Mouse (Mus musculus): ENCODE measurements around the gene Foxc2.

Foxc2 gene

GRCm38 (mm10) chr8:121115948-121116347 lies at the start of gene Foxc2:
Gene Foxc2 (plus strand): TSS chr8:121116171.
- DNase-seq (ENCODE audit: low spot score in 2 of 2), result peak; percentile 50 to 64

GRCm38 (mm10) chr8:121071454-121071853 lies 44.5 kb upstream of the Foxc2 start:
- DNase-seq (ENCODE audit: low spot score in 2 of 2), result no peak

DNA sequence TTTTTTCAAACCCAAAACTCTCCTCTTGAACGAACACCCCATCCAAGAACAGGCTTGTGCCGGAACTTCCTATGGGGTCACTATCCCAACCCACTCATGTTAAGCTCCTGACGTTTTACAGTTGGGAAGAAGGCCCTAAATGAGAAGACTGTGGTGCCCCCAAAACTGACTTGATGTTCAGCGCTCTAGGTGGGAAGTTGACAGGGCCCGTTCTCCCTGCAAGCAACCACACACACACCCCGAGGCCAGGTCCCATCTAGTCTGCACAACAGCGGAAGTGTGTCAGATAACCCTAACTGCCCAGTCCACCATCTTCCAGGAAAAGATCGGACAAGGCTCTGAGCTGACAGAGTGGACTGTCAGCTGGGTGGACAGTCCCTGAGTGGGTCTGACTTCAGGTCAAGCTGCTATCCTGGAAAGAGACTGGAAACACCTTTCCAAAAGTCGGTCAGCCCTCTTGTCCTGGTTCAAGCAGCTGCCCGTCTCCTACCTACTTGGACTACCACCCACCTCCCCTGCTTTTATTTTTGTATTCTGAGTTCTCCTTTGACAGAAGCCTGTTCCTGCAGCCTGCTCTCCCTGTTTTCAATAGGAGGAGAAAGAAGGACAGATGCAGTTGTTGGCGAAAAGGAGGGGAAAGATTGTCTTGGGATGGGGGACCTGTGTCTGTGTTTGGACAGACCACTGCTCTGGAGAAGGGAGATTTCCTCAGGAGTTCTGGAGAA lies 43.4 kb upstream of the Foxc2 start:
- DNase-seq (ENCODE audit: low spot score in 2 of 2), result no peak

DNA sequence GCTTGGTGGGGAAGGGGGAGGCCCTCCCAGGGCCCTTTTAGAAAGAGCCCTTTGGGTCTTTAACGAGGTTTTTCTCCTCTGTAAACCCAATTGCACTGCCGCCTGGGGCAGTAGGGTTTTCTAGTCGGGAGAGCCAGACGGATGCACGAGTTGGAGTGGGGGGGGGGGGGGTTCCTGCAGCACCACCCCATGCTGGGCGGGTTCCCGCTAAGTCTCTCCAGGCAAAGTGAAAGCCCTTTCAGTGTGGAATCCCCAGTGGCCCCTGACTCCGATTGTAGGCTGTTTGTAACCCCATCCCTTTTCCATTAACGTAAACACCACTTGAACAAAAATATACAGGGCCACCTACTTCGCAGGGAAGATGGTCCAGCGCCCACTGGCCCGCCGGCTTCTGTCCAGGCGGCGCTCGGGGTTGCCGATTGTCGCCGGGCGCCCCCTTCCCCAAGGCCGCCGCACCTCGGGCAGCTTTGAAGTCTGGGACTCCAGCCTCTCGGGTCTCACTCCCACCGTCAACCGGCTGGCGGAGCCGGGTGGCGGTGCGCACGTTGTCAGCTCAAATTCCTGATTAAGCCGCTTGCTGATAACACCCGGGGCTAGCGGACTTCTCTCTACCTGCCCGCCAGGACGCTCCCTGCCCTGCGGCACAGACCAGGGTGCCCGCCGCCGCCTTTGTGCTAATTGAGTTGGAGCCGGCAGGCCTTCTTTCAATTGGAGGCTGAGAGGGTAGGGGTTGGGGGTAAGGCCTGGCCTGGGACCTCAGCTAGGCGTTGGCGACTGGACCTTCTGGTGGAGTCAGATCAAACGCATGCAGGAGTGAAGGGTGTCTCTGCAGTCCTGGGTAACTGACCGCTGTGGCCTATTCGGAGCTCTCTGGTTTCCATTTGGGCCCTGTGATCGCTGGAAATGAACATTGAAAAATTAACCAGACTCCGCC lies 42.5 kb upstream of the Foxc2 start:
- DNase-seq (ENCODE audit: low spot score in 2 of 2), result no peak

GRCm38 (mm10) chr8:121074108-121074847 lies 41.7 kb upstream of the Foxc2 start:
- DNase-seq (ENCODE audit: low spot score in 2 of 2), result no peak

- no peak for DNase-seq (ENCODE audit: low spot score in 2 of 2)
Observed at GRCm38 (mm10) chr8:121074848-121075145, 41.2 kb upstream of the Foxc2 start.

DNA sequence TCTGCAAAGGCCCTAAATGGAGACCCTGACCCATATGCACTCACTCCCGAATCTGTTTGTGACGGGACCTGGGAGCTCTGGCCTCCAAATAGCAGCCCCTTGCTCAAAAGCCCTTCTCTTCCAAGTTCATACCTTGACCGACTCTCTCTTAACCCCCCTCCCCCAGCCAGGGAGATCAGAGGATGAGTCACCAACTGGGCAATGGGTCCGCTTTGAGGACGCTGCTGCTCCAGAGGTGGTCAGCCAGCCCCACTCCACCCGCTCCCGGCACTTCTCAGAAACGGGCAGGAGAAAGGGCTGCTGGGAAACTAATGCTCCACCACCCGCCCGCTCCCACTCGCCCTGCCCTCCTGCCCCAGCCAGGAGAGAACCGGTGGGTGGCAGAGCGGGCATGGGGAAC lies 40.0 kb upstream of the Foxc2 start:
- no peak for DNase-seq (ENCODE audit: low spot score in 2 of 2)

- DNase-seq (ENCODE audit: low spot score in 2 of 2), result no peak
Observed at GRCm38 (mm10) chr8:121076555-121076954, 39.4 kb upstream of the Foxc2 start.

GRCm38 (mm10) chr8:121078721-121079120 lies 37.2 kb upstream of the Foxc2 start:
- DNase-seq (ENCODE audit: low spot score in 2 of 2), result no peak

GRCm38 (mm10) chr8:121079201-121079600 lies 36.8 kb upstream of the Foxc2 start:
- no peak for DNase-seq (ENCODE audit: low spot score in 2 of 2)

GRCm38 (mm10) chr8:121079944-121080343 lies 36.0 kb upstream of the Foxc2 start:
- DNase-seq (ENCODE audit: low spot score in 2 of 2), result no peak

DNA sequence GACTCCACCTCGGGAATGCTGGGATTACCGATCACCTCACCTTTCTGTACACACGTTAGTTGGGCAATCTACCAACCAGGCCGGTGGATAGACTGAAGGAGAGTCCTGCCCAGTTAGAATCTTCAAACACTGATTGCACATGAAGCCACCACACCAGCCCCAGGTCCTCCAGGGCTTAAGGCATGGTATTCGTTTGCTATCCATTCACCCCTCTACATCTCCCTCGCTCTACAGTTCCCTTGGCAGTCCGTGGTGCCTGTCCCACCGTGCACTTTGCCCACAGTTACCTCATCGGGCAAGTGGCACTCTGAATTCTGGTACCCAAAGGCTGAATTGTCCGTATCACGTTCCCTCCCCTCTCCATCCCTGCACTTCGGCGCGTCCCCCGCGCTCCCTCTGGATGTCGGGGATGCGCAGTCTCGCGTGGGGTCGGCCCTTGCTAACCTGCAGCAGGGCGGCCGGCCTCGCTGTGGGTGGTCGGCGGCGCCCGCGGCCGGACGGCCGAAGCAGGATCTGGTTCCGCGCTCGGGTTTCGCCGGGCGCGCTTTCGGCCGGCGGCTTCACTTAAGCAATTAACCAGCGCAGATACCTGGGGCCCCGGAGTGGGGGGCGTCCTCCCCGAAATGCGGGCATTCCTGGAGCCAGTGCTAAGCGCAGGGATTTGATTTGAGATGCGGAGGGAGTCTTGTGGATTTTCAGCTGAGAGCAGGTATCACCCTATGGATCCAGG lies 35.4 kb upstream of the Foxc2 start:
- DNase-seq (ENCODE audit: low spot score in 2 of 2), result no peak

GRCm38 (mm10) chr8:121081398-121081797 lies 34.6 kb upstream of the Foxc2 start:
- DNase-seq (ENCODE audit: low spot score in 2 of 2), result no peak

- DNase-seq (ENCODE audit: low spot score in 2 of 2), result no peak
Observed at GRCm38 (mm10) chr8:121082218-121083092, 33.5 kb upstream of the Foxc2 start.

- no peak for DNase-seq (ENCODE audit: low spot score in 2 of 2)
Observed at GRCm38 (mm10) chr8:121083093-121083935, 32.7 kb upstream of the Foxc2 start.

GRCm38 (mm10) chr8:121083936-121084209 lies 32.1 kb upstream of the Foxc2 start:
- no peak for DNase-seq (ENCODE audit: low spot score in 2 of 2)

GRCm38 (mm10) chr8:121084210-121084951 lies 31.6 kb upstream of the Foxc2 start, which contains the start of gene Foxf1:
Gene Foxf1 (plus strand): TSS chr8:121084386.
- no peak for DNase-seq (ENCODE audit: low spot score in 2 of 2)

- DNase-seq (ENCODE audit: low spot score in 2 of 2), result no peak
Observed at GRCm38 (mm10) chr8:121085011-121085410, 31.0 kb upstream of the Foxc2 start.

DNA sequence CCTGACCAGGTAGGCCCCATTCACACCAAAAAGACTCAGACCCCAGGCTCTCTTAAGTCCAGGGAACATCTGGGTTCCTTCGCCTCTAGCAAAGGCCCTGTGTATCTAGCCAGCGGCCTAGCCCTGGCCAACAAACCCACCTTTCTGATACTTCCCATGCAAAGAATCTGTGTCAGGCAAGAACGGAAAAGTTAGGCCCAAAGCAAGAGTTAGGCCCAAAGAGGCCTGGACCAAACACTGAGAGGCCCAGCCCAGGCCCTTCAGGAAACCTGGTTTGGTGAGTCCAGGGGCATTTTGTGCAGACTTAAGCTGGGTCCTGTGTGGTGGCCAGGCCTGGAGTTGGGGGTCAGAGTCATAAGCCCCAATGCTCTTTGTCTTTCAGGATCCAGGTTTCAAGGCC lies 30.4 kb upstream of the Foxc2 start:
- no peak for DNase-seq (ENCODE audit: low spot score in 2 of 2)

Measured in natural killer cell, adult 2 months (primary cell).